Mouse (Mus musculus) brain, embryonic 14.5 days (tissue): ENCODE data around the gene Trpm1.

Source experiments
- CTCF ChIP-seq: fragments of 200-500 bp; IDR thresholded peaks from 2 replicates; pipeline ENCODE4 v1.5.1; 2012; ENCODE audit warnings: inconsistent platforms, mild to moderate bottlenecking, moderate library complexity, borderline replicate concordance; ENCODE audit not compliant: insufficient read depth, insufficient read length; ENCODE audit errors: extremely low read depth
- POLR2A ChIP-seq: fragments of 200-500 bp; IDR thresholded peaks from 2 replicates; pipeline ENCODE4 v1.6.1; 2012; ENCODE audit warnings: mild to moderate bottlenecking, inconsistent platforms, borderline replicate concordance; ENCODE audit not compliant: poor library complexity, insufficient read depth, insufficient read length, severe bottlenecking; ENCODE audit errors: extremely low read depth

GRCm38 (mm10) chr7:64249715-64250114 lies 96.1 kb downstream of the Trpm1 start:
- TF ChIP-seq CTCF = no peak
- TF ChIP-seq POLR2A = no peak
